Mouse (Mus musculus) stomach, embryonic 14.5 days (tissue): Measurements from ENCODE around the gene Hoxa9. TPM values are rescaled to one million over a fixed set of nuclear protein-coding genes. Genes with fewer than 3 reads are reported as not detected.
A peak's percentile ranks its signal among the peaks of the same experiment; 100 is the strongest.

Source experiments
- ATAC-seq: fragments of 200-750 bp; cut with Nextera tagmentation; 2 replicates; pipeline ENCODE4 v1.8.0; 2017; ENCODE audit warnings: low read depth, moderate TSS enrichment; ENCODE audit not compliant: insufficient number of reproducible peaks, insufficient read depth, low FRiP score
- H3K27ac ChIP-seq: fragments of 300-500 bp; sonication (generic); 2 replicates; pipeline ENCODE4 v1.5.1; 2014; ENCODE audit warnings: mild to moderate bottlenecking, low read length, moderate library complexity, mixed read lengths
- H3K27me3 ChIP-seq: fragments of 300-500 bp; sonication (generic); 2 replicates; pipeline ENCODE4 v1.6.1; 2014; ENCODE audit warnings: low read length, control low read depth, mixed read lengths; ENCODE audit not compliant: control insufficient read depth, insufficient read depth
- H3K36me3 ChIP-seq: fragments of 300-500 bp; sonication (generic); 2 replicates; pipeline ENCODE4 v1.6.1; 2014; ENCODE audit warnings: mild to moderate bottlenecking, control low read depth, low read length, moderate library complexity, mixed read lengths; ENCODE audit not compliant: control insufficient read depth, insufficient read depth
- H3K4me1 ChIP-seq: fragments of 300-500 bp; sonication (generic); 2 replicates; pipeline ENCODE4 v1.6.1; 2014; ENCODE audit warnings: low read length, control low read depth, mixed read lengths; ENCODE audit not compliant: control insufficient read depth, insufficient read depth
- H3K4me2 ChIP-seq: fragments of 300-500 bp; sonication (generic); replicated peaks from 2 replicates; pipeline ENCODE4 v1.6.1; 2014; ENCODE audit warnings: low read depth, low read length, control low read depth
- H3K4me3 ChIP-seq: fragments of 300-500 bp; sonication (generic); 2 replicates; pipeline ENCODE4 v1.5.1; 2014; ENCODE audit warnings: low read depth, low read length, control low read depth
- H3K9ac ChIP-seq: fragments of 300-500 bp; sonication (generic); replicated peaks from 2 replicates; pipeline ENCODE4 v1.6.1; 2014; ENCODE audit warnings: low read depth, mild to moderate bottlenecking, control low read depth, low read length, moderate library complexity, mixed read lengths
- H3K9me3 ChIP-seq: fragments of 300-500 bp; sonication (generic); 2 replicates; pipeline ENCODE4 v1.6.1; 2016; ENCODE audit warnings: low read depth, low read length, control low read depth; ENCODE audit not compliant: control insufficient read depth
- WGBS: fragments of 180-500 bp; shearing (Covaris S2); extraction: QIAGEN DNeasy Blood & Tissue Kit; methylation state at CpG from one replicate; pipeline ENCODE4 v1.1.7; 2014; 5-methylcytosine and 5-hydroxymethylcytosine counted together
- polyA plus RNA-seq: library from polyadenylated mRNA; unstranded; fragments of >200 nt; fragmentation: Nextera tagmentation; extraction: Ambion mirVana; gene quantifications from 2 replicates; pipeline ENCODE4 v1.2.1, GENCODE M21; 2014

Gene Hoxa9
- polyA plus RNA-seq, 1 experiment from 2014 or later: 1.5 TPM

- Histone ChIP-seq H3K27me3 (peaks cover 68% of the 10 kb centered on the region), H3K9ac (no peak overlapping the region), H3K4me3 (no peak overlapping the region), H3K4me2 (no peak overlapping the region), H3K27ac (no peak overlapping the region), H3K4me1 (no peaks in the 10 kb centered on the region), H3K9me3 (no peaks in the 10 kb centered on the region), H3K36me3 (no peaks in the 10 kb centered on the region)
- ATAC-seq: no peak
- 1% methylated on average over 27 of the region's 27 CpGs for WGBS
Observed at GRCm38 (mm10) chr6:52248638-52249414, 17.9 kb upstream of the Hoxa9 start.

DNA sequence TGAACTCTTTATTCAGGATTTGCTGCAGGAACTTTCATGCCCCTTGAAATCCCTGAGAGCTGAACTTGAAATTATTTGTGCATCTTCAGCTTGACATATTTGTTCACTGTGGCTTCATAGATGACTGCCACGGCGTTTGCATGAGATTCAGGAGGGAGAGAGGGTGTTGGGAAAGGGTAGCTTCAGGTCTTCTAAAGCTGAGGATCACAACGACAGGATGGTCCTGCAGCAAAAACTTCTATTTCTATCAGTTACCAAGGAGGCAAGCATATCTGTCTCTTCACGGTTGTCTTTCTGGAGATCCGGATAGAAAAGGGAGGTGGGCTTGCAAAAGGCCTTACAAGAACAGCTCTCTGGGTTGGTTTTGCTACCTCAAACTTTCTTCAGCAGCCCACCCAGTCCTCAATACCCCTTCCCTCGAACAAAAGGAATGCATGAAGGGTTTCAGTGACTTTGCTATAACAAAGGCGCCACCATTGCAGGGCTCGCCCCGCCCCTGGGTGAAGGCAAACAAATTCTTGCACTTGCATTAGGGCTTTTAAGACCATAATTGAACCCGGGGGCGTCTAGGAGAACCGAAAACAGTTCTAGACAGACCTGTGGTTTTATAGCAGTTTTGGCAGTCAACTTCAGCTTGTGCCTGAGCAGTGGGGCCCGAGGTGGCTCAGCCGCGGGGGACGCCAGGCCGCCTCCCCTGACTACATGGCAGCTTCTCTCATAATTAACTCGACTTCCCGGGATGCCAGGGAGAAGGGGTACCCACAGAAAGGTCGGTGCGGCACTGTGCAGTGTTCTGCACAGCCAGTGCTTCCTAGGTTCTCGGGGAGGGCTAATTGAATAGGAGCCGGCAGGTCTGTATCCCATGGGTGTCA lies 17.1 kb upstream of the Hoxa9 start:
- WGBS: 3% methylated on average over 23 of the region's 23 CpGs
- Histone ChIP-seq H3K9me3 (no peaks in the 10 kb centered on the region), H3K27ac (no peak overlapping the region), H3K36me3 (no peaks in the 10 kb centered on the region), H3K27me3 (peaks cover 72% of the 10 kb centered on the region), H3K4me2 (no peak overlapping the region), H3K4me1 (no peaks in the 10 kb centered on the region), H3K9ac (no peak overlapping the region), H3K4me3 (no peak overlapping the region)
- ATAC-seq: no peak

DNA sequence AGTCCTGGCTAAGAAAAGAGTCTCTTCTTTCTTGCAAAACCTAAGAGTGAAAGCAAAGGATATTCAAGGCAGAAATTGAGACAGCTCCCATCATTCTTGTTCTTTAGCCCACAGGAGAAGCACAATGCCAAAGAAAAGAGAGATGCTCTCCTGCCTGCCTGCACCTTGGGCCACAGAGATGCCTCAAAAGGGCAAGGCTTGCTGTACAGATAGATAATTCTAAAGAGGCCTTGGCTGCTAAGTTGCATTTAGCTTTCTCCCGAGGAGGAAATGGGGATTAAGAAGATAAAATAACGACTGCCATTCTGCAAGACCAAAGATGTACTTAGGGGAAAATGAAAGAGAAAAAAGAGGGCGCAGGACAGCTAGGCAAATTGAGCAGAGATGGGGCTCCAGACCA lies 16.0 kb upstream of the Hoxa9 start:
- Histone ChIP-seq H3K9ac (no peak overlapping the region), H3K27ac (no peak overlapping the region), H3K4me3 (no peak overlapping the region), H3K36me3 (no peaks in the 10 kb centered on the region), H3K4me2 (no peak overlapping the region), H3K27me3 (peaks cover 80% of the 10 kb centered on the region), H3K9me3 (no peaks in the 10 kb centered on the region), H3K4me1 (no peaks in the 10 kb centered on the region)
- WGBS: 4% methylated on average over 3 of the region's 3 CpGs
- ATAC-seq: no peak

GRCm38 (mm10) chr6:52246403-52246803 lies 15.5 kb upstream of the Hoxa9 start:
- H3K36me3 ChIP-seq: no peaks in the 10 kb centered on the region
- ATAC-seq: no peak
- H3K27ac ChIP-seq: no peak overlapping the region
- H3K27me3 ChIP-seq: peaks cover 80% of the 10 kb centered on the region
- no peaks in the 10 kb centered on the region for H3K4me1 ChIP-seq
- H3K4me3 ChIP-seq: no peak overlapping the region
- no peak overlapping the region for H3K4me2 ChIP-seq
- H3K9me3 ChIP-seq: no peaks in the 10 kb centered on the region
- H3K9ac ChIP-seq: no peak overlapping the region
- under 1% methylated on average over 26 of the region's 26 CpGs for WGBS

GRCm38 (mm10) chr6:52245757-52246142 lies 14.9 kb upstream of the Hoxa9 start, which contains the start of gene Hoxa11:
Gene Hoxa11, minus strand, starts transcription at chr6:52245810.
- H3K4me1 ChIP-seq: no peaks in the 10 kb centered on the region
- no peak within 1 kb of the TSS for H3K9ac ChIP-seq
- H3K4me3 ChIP-seq: 0 out of 2 replicates have a peak within 1 kb of the TSS, but pooled peaks have one; percentile 8
- H3K27me3 ChIP-seq: peaks cover 83% of the 10 kb centered on the region
- H3K4me2 ChIP-seq: no peak within 1 kb of the TSS
- H3K9me3 ChIP-seq: no peaks in the 10 kb centered on the region
- H3K36me3 ChIP-seq: no peaks in the 10 kb centered on the region
- no peak within 1 kb of the TSS for H3K27ac ChIP-seq
- WGBS: under 1% methylated on average over 20 of the region's 20 CpGs
- ATAC-seq: no peak

GRCm38 (mm10) chr6:52245040-52245756 lies 14.3 kb upstream of the Hoxa9 start:
- Histone ChIP-seq H3K9me3 (no peaks in the 10 kb centered on the region), H3K4me1 (no peaks in the 10 kb centered on the region; the same call in 1 of the 2 replicates), H3K27me3 (peaks cover 86% of the 10 kb centered on the region), H3K4me2 (no peak overlapping the region), H3K4me3 (0 out of 2 replicates have a peak overlapping the region, but pooled peaks have one; percentile 8), H3K36me3 (no peaks in the 10 kb centered on the region), H3K9ac (no peak overlapping the region), H3K27ac (no peak overlapping the region)
- no peak for ATAC-seq
- WGBS: under 1% methylated on average over 71 of the region's 71 CpGs

- Histone ChIP-seq H3K9ac (no peak overlapping the region), H3K4me1 (no peaks in the 10 kb centered on the region; the same call in 1 of the 2 replicates), H3K4me2 (no peak overlapping the region), H3K27ac (no peak overlapping the region), H3K4me3 (0 out of 2 replicates have a peak overlapping the region, but pooled peaks have one; percentile 8), H3K27me3 (peaks cover 83% of the 10 kb centered on the region), H3K9me3 (no peaks in the 10 kb centered on the region), H3K36me3 (no peaks in the 10 kb centered on the region)
- WGBS: 2% methylated on average over 23 of the region's 23 CpGs
- ATAC-seq: no peak
Observed at GRCm38 (mm10) chr6:52244471-52245039, 13.7 kb upstream of the Hoxa9 start.

DNA sequence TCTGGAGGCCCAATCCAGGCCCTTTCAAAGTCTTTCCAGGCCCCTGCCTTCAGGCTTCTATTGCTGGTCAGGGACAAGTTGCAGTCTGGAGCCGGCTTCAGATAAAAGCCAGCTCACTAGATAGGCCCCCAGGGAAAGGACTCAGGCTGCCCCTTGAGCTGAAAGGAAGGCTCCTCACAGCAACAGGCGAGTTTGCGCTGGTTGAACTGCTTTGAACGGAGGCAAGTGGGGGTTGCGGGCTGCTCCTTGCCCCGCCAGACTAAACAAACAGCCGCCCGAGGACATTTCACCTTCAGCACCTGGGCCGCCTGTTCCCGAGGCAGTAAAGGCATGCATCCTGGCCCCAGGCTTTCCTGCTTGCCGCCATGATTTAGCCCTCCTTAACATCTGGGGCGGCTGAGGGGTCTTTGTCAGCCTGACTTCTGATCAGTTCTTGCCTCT lies 12.8 kb upstream of the Hoxa9 start:
- Histone ChIP-seq H3K4me2 (no peak overlapping the region), H3K27me3 (peaks cover 74% of the 10 kb centered on the region), H3K36me3 (no peaks in the 10 kb centered on the region), H3K9ac (no peak overlapping the region), H3K9me3 (no peaks in the 10 kb centered on the region), H3K27ac (no peak overlapping the region), H3K4me3 (no peak overlapping the region), H3K4me1 (no peaks in the 10 kb centered on the region; the same call in 1 of the 2 replicates)
- WGBS: 0% methylated on average over 12 of the region's 12 CpGs
- ATAC-seq: no peak
